Mouse (Mus musculus): ENCODE data around the gene Pde6g. TPM values are rescaled to one million over a fixed set of nuclear protein-coding genes. Genes with fewer than 3 reads are reported as not detected.
A peak's percentile ranks its signal among the peaks of the same experiment; 100 is the strongest.

Gene Pde6g
- polyA plus RNA-seq, 1 experiment from 2014 or later, result not detected

DNA sequence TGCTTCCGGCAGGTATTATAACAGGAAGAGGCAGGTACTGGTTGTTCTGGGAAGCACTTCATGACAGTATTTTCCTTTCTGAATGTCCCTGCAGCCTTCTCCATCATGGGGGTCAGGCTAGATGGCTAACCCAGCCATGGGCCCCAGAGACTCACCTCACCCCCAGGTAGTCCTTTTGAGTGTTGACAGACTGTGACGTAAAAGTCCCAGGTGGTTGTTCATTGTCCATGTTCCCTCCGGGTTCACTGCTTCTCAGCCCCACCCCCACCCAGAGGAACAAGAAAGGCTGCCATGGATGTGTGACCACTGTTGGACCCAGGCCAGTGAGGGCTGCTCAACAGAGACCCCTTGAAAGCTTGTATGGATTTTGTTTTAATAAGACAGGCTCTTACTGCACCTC lies 40.1 kb upstream of the Pde6g start:
- peak overlapping the region; percentile 57; the same call in 1 of the 2 replicates for H3K27ac ChIP-seq (replicated peaks; ENCODE audit: low read depth, low read length)
- 61% methylated on average over 3 of the region's 3 CpGs for WGBS

DNA sequence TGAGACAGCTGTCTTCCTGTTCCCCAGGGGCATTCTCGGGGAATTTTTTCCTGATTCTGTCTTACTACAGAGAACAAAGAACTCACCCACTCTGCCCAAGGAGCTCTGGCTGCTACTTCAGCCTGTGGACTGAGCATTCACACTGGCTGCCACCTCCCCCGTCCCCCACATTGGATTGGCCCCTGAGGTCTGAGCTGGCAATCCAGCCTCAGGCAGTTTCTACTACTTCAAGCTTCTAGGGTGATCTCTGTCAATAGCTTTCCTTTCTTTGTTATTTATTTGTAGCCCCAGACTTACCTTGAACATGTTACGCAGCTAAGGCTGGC lies 39.5 kb upstream of the Pde6g start:
- peak overlapping the region; percentile 97 for H3K4me2 ChIP-seq (ENCODE audit: low read length)
- H3K36me3 ChIP-seq (ENCODE audit: control insufficient read depth, insufficient read depth, low read length), result peaks cover 44% of the 10 kb centered on the region
- peak overlapping the region; percentile 75; the same call in 1 of the 2 replicates for H3K9ac ChIP-seq (replicated peaks; ENCODE audit: low read length)
- DNase-seq (no peak), ATAC-seq (ENCODE audit: low FRiP score, low TSS enrichment) (no peak)
- peak overlapping the region; percentile 87 for H3K4me3 ChIP-seq (replicated peaks; ENCODE audit: low read depth, low read length)
- WGBS, result 24% methylated on average over 3 of the region's 3 CpGs
- H3K27ac ChIP-seq (replicated peaks; ENCODE audit: low read depth, low read length), result peak overlapping the region; percentile 57
- peaks cover 17% of the 10 kb centered on the region for H3K4me1 ChIP-seq (ENCODE audit: control insufficient read depth, insufficient read depth, low read length)
- H3K9me3 ChIP-seq (ENCODE audit: control insufficient read depth, low read length), result no peaks in the 10 kb centered on the region
- H3K27me3 ChIP-seq (ENCODE audit: control insufficient read depth, insufficient read depth, low read length), result no peaks in the 10 kb centered on the region

More for the DNA sequence above, 40.1 kb upstream of the Pde6g start:
- no peak for DNase-seq
- Histone ChIP-seq H3K4me2 (ENCODE audit: low read length) (peak overlapping the region; percentile 97), H3K4me1 (ENCODE audit: control insufficient read depth, insufficient read depth, low read length) (peaks cover 17% of the 10 kb centered on the region), H3K9me3 (ENCODE audit: control insufficient read depth, low read length) (no peaks in the 10 kb centered on the region), H3K27me3 (ENCODE audit: control insufficient read depth, insufficient read depth, low read length) (no peaks in the 10 kb centered on the region), H3K4me3 (replicated peaks; ENCODE audit: low read depth, low read length) (peak overlapping the region; percentile 87), H3K9ac (replicated peaks; ENCODE audit: low read length) (peak overlapping the region; percentile 75; the same call in 1 of the 2 replicates), H3K36me3 (ENCODE audit: control insufficient read depth, insufficient read depth, low read length) (peaks cover 43% of the 10 kb centered on the region)
- ATAC-seq (ENCODE audit: low FRiP score, low TSS enrichment), result no peak

DNA sequence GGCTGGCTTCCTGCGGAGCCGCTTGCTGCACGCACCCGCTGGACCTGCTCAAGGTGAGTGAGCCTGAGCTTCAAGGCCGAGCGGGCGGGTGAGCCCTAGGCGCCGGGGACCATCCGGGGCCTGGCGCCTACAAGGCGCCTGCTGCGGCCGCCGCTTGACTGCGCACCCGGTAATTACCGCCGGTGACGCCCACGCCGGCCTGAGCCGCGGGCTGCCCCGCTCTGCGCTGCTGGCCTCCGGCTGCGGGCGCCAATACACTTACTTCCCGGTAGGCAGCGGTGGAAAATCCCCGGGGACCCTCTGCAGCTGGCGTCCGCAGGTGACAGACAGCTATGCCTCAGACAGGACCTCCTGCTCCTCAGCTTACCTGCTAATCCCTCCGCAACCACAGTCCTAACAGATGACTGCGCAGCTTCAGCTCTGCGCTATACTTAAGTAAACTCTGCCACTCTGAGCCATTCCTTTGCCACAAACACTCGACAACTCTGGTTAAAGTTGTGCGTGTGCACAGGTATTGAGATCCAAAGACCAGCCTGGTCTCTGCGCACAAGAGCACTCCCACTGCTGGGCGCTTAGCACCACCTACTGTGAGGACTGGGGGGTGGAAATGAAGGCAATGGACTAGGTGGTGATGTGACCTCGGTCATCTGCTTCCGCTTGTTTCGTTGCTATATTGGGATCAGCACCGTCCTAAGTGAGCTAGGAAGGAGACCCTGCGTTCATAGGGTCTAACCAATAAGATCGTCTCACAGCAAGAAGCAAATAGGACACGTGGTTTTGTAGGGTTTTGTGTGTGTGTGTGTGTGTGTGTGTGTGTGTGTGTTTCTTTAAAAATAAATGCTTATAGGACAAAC lies 39.0 kb upstream of the Pde6g start:
- peak overlapping the region; percentile 75 for H3K9ac ChIP-seq (replicated peaks; ENCODE audit: low read length)
- H3K27me3 ChIP-seq (ENCODE audit: control insufficient read depth, insufficient read depth, low read length), result no peaks in the 10 kb centered on the region
- no peaks in the 10 kb centered on the region for H3K9me3 ChIP-seq (ENCODE audit: control insufficient read depth, low read length)
- DNase-seq (peak; percentile 66), ATAC-seq (ENCODE audit: low FRiP score, low TSS enrichment) (peak; percentile 44)
- H3K4me1 ChIP-seq (ENCODE audit: control insufficient read depth, insufficient read depth, low read length), result peaks cover 17% of the 10 kb centered on the region
- under 1% methylated on average over 48 of the region's 48 CpGs for WGBS
- H3K4me3 ChIP-seq (replicated peaks; ENCODE audit: low read depth, low read length), result peak overlapping the region; percentile 87
- H3K27ac ChIP-seq (replicated peaks; ENCODE audit: low read depth, low read length), result peak overlapping the region; percentile 72
- peaks cover 46% of the 10 kb centered on the region for H3K36me3 ChIP-seq (ENCODE audit: control insufficient read depth, insufficient read depth, low read length)
- peak overlapping the region; percentile 97 for H3K4me2 ChIP-seq (ENCODE audit: low read length)

DNA sequence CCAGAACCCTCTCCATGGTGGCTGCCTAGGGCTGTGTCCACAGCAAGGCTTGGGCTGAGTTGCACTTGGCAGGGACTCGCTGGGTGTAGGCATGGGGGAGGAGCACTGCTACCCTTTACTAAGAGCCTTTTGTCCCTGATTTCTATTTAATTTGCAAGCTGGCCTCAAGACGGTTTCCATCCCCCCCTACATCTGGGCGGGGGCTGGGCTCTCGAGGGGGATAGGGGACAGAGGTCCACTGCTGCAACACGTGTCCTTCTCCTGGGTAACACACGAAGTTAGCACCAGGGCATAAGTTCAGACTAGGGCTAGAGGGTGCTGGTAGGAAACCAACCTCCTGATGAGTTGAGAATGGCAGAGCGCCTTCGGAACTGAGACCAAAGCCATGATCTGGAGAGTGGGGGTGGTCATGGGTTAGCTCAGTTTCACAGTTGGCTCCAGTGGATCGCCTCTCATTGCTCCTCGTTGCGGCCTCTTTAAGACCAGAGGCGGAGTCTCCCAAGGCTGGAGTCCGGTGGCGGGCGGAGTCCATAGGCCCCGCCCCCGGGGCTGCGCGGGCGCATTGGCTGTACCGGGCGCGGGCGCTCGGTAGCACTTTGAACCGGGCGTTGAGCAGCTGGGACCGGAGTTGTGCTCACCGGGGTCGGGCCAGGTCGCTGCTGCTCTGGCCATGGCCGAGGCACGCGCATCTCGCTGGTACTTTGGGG lies 38.2 kb upstream of the Pde6g start, which contains the start of gene Slc25a10:
Gene Slc25a10, plus strand, starts transcription at position 524 of the 707 bp plus-strand sequence.
- Histone ChIP-seq H3K4me3 (replicated peaks; ENCODE audit: low read depth, low read length) (peak within 1 kb of the TSS; percentile 87), H3K9ac (replicated peaks; ENCODE audit: low read length) (peak within 1 kb of the TSS; percentile 75), H3K4me2 (ENCODE audit: low read length) (peak within 1 kb of the TSS; percentile 97), H3K4me1 (ENCODE audit: control insufficient read depth, insufficient read depth, low read length) (peaks cover 17% of the 10 kb centered on the region), H3K27me3 (ENCODE audit: control insufficient read depth, insufficient read depth, low read length) (no peaks in the 10 kb centered on the region), H3K9me3 (ENCODE audit: control insufficient read depth, low read length) (no peaks in the 10 kb centered on the region), H3K36me3 (ENCODE audit: control insufficient read depth, insufficient read depth, low read length) (peaks cover 48% of the 10 kb centered on the region), H3K27ac (replicated peaks; ENCODE audit: low read depth, low read length) (peak within 1 kb of the TSS; percentile 72)
- DNase-seq (peak; percentile 94), ATAC-seq (ENCODE audit: low FRiP score, low TSS enrichment) (peak; percentile 83)
- under 1% methylated on average over 35 of the region's 35 CpGs for WGBS

DNA sequence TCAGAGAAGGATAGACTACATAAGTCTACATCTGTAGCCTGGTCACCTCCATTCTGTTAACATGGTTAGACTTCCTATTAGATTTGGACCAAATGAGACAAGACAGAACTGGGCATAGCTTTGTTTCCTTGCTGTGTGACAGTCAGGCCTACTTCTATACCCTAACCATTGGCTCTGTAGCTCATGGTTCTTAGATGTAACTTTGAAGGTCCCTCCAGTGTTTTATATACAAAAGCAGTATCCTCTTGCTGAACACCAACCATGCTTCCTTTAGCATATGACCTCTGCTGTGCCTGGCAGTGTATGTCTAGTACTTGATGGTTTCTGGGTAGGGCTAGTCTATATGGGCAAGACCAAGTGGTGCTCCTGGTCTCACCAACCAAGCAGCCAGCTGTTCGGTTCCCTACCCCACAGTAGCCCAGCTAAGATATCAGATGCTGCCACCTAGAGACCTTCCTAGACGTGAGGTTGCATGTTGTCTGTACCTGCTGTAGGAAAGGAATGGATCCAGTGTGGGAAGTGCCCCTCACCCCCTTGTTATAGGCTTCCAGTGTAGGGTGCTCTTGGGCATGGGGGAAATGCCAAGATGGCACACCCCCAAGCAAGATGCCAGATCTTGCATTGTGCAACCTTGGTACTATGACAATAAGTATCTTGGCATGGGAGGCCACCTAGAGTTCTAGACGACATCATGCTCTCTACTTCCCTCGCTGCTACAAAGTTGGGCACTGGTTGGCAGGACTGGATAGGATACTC lies 37.2 kb upstream of the Pde6g start:
- no peak for DNase-seq
- Histone ChIP-seq H3K9ac (replicated peaks; ENCODE audit: low read length) (0 out of 2 replicates have a peak overlapping the region, but pooled peaks have one; percentile 75), H3K27me3 (ENCODE audit: control insufficient read depth, insufficient read depth, low read length) (no peaks in the 10 kb centered on the region), H3K4me1 (ENCODE audit: control insufficient read depth, insufficient read depth, low read length) (peaks cover 23% of the 10 kb centered on the region), H3K27ac (replicated peaks; ENCODE audit: low read depth, low read length) (0 out of 2 replicates have a peak overlapping the region, but pooled peaks have one; percentile 72), H3K36me3 (ENCODE audit: control insufficient read depth, insufficient read depth, low read length) (peaks cover 42% of the 10 kb centered on the region), H3K4me3 (replicated peaks; ENCODE audit: low read depth, low read length) (no peak overlapping the region), H3K4me2 (ENCODE audit: low read length) (peak overlapping the region; percentile 97), H3K9me3 (ENCODE audit: control insufficient read depth, low read length) (no peaks in the 10 kb centered on the region)
- WGBS, result 37% methylated on average over 4 of the region's 4 CpGs
- ATAC-seq (ENCODE audit: low FRiP score, low TSS enrichment), result no peak

DNA sequence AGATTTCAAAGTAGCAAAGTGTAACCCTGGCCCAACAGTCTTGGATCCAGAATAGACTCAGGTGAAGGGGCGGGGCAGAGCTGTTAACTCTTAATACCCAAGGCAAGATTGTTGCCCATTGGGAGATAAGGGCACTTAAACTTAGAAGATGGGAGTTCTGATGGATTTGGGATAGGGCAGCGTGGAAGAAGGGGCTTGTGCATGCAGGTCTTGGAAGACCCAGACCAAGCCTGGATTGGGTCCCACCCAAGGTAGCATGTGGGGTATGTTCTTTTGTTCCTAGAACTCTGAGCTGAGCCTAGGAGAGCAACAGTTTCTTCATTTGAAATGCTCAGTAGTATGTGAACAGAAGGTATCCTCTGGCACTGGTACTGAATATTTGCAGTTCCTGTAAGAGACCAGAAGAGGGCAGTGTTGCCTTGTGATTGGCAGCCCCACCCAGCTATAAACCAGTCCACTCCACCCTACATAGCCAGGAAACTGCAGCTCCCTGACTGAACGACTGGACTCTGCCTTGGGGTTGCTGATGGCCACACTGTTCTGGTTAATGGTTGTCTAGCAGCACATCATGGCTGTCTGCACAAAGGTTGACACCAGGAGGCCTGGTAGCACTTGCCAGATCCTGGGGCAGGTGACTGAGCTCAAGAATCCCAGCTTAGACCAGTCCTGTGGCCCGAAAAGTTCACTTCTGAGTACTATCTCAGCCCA lies 35.9 kb upstream of the Pde6g start:
- H3K4me1 ChIP-seq (ENCODE audit: control insufficient read depth, insufficient read depth, low read length), result peaks cover 28% of the 10 kb centered on the region
- DNase-seq (peak; percentile 87), ATAC-seq (ENCODE audit: low FRiP score, low TSS enrichment) (no peak)

DNA sequence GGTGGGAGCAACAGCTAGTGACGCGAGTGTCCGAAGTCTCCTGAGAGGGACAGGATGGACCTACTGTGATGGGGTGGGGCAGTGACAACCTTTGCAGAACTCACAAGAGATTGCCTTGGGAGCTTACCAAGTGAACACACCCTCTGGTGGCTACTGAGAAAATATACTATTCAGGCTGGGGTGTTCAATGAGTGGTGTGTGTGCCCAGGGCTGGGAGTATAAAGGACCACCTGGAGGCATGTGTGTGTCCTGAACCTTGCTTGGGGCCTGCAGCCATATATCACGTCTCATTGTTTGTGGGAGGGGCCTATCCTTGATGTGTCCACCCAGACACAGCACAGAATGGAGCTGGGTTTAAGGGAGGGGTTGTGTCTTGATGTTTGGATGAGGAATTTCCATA lies 35.2 kb upstream of the Pde6g start:
- DNase-seq (no peak), ATAC-seq (ENCODE audit: low FRiP score, low TSS enrichment) (no peak)
- no peak overlapping the region for H3K9ac ChIP-seq (replicated peaks; ENCODE audit: low read length)
- 75% methylated on average over 4 of the region's 4 CpGs for WGBS
- H3K27ac ChIP-seq (replicated peaks; ENCODE audit: low read depth, low read length), result no peak overlapping the region
- peaks cover 33% of the 10 kb centered on the region for H3K4me1 ChIP-seq (ENCODE audit: control insufficient read depth, insufficient read depth, low read length)
- H3K27me3 ChIP-seq (ENCODE audit: control insufficient read depth, insufficient read depth, low read length), result no peaks in the 10 kb centered on the region
- H3K4me3 ChIP-seq (replicated peaks; ENCODE audit: low read depth, low read length), result no peak overlapping the region
- no peak overlapping the region for H3K4me2 ChIP-seq (ENCODE audit: low read length)
- no peaks in the 10 kb centered on the region for H3K9me3 ChIP-seq (ENCODE audit: control insufficient read depth, low read length)
- peaks cover 35% of the 10 kb centered on the region for H3K36me3 ChIP-seq (ENCODE audit: control insufficient read depth, insufficient read depth, low read length)

More for the DNA sequence above, 35.9 kb upstream of the Pde6g start:
- Histone ChIP-seq H3K9me3 (ENCODE audit: control insufficient read depth, low read length) (no peaks in the 10 kb centered on the region), H3K27ac (replicated peaks; ENCODE audit: low read depth, low read length) (no peak overlapping the region), H3K27me3 (ENCODE audit: control insufficient read depth, insufficient read depth, low read length) (no peaks in the 10 kb centered on the region), H3K4me2 (ENCODE audit: low read length) (no peak overlapping the region), H3K4me3 (replicated peaks; ENCODE audit: low read depth, low read length) (no peak overlapping the region), H3K36me3 (ENCODE audit: control insufficient read depth, insufficient read depth, low read length) (peaks cover 31% of the 10 kb centered on the region), H3K9ac (replicated peaks; ENCODE audit: low read length) (no peak overlapping the region)
- WGBS, result 63% methylated on average over 4 of the region's 4 CpGs

DNA sequence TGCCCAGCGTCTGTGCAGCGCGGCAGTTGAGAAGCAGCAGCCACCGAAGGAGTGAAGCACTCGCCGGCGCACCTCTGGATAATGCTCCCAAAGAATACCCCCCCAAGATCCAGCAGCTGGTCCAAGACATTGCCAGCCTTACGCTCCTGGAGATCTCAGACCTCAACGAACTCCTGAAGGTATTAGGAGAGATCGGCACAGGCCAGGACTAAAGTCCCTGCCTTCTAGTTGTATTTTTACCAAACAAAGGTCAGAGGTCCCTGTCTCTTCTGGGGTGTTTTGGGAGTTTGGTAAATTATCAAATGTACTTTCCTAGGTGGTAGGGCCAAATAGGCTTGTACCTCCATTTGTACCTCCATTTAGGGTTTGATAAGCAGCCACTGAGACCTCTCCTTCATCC lies 32.0 kb upstream of the Pde6g start:
- peak overlapping the region; percentile 98 for H3K4me3 ChIP-seq (replicated peaks; ENCODE audit: low read depth, low read length)
- ATAC-seq (ENCODE audit: low FRiP score, low TSS enrichment), result no peak
- no peaks in the 10 kb centered on the region for H3K9me3 ChIP-seq (ENCODE audit: control insufficient read depth, low read length)
- peak overlapping the region; percentile 92 for H3K4me2 ChIP-seq (ENCODE audit: low read length)
- H3K9ac ChIP-seq (replicated peaks; ENCODE audit: low read length), result peak overlapping the region; percentile 84
- H3K27me3 ChIP-seq (ENCODE audit: control insufficient read depth, insufficient read depth, low read length), result no peaks in the 10 kb centered on the region
- no peak for DNase-seq
- 11% methylated on average over 10 of the region's 10 CpGs for WGBS
- 0 out of 2 replicates have a peak overlapping the region, but pooled peaks have one; percentile 92 for H3K27ac ChIP-seq (replicated peaks; ENCODE audit: low read depth, low read length)
- H3K36me3 ChIP-seq (ENCODE audit: control insufficient read depth, insufficient read depth, low read length), result peaks cover 66% of the 10 kb centered on the region
- H3K4me1 ChIP-seq (ENCODE audit: control insufficient read depth, insufficient read depth, low read length), result peaks cover 17% of the 10 kb centered on the region

All from midbrain, embryonic 14.5 days (tissue).